Mouse (Mus musculus) G1E (cell line): Measurements from ENCODE around the gene Hs1bp3.

Experiments used
- CTCF ChIP-seq: IDR thresholded peaks from 2 replicates; pipeline ENCODE4 v1.5.1; 2012; ENCODE audit warnings: low read depth, low read length, inconsistent platforms, mixed read lengths
- GATA1 ChIP-seq: IDR thresholded peaks from 2 replicates; pipeline ENCODE4 v1.6.1; 2012; ENCODE audit warnings: borderline replicate concordance, low read length, inconsistent platforms, mixed read lengths
- GATA2 ChIP-seq: IDR thresholded peaks from 2 replicates; pipeline ENCODE4 v1.6.1; 2012; ENCODE audit warnings: low read depth, low read length, inconsistent platforms, borderline replicate concordance
- POLR2AphosphoS5 ChIP-seq: IDR thresholded peaks from 2 replicates; pipeline ENCODE4 v1.6.1; 2012; ENCODE audit warnings: low read depth, low read length, inconsistent platforms; ENCODE audit not compliant: insufficient replicate concordance

- TF ChIP-seq GATA1, result no peak
- no peak for TF ChIP-seq CTCF
- no peak for TF ChIP-seq POLR2AphosphoS5
- no peak for TF ChIP-seq GATA2
Measured at GRCm38 (mm10) chr12:8301011-8301814, 12.0 kb upstream of the Hs1bp3 start.
